Mouse (Mus musculus): ENCODE data around the gene Cdc25b.
A peak's percentile ranks its signal among the peaks of the same experiment; 100 is the strongest.

The Cdc25b gene

GRCm38 (mm10) chr2:131191005-131191390, 4.2 kb downstream of the Cdc25b start:
- Histone ChIP-seq H3K36me3 (ENCODE audit: control insufficient read depth, insufficient read depth, low read length, poor library complexity, severe bottlenecking) (peaks cover 4% of the 10 kb centered on the region; the same call in 1 of the 2 replicates), H3K27me3 (ENCODE audit: control insufficient read depth, insufficient read depth, low read length, poor library complexity, severe bottlenecking) (no peaks in the 10 kb centered on the region)
- DNase-seq (ENCODE audit: low read depth, low spot score), result peak; percentile 53

DNA sequence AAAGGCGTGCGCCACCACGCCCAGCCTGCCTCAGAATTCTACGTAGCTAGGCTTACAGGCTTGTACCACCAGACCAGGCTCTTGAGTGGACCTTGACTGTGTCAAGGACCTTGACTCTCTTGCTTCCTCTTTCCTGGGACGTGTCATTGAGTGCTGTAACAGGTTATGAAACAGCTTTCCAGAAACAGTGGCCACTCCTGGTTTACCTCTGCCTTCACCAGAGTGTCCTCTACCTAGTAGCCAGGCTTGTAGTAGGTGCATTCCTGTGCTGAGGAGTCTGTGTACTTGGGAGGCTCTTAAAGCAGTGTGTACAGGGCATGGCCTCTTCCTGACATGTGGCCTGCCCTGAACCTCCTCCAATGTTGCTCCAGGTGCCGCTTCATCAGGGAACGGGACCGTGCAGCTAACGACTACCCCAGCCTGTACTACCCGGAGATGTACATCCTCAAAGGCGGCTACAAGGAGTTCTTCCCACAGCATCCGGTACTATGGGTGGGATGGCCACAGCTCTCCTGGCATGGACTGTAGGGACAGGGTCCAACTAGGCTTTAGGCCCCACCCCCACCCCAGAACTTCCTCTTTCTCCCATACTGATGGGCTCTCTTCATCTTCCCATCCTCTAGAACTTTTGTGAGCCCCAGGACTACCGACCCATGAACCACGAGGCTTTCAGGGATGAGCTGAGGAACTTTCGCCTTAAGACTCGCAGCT, 10.0 kb downstream of the Cdc25b start:
- Histone ChIP-seq H3K36me3 (ENCODE audit: control insufficient read depth, insufficient read depth, low read length, poor library complexity, severe bottlenecking) (peaks cover 13% of the 10 kb centered on the region; the same call in 1 of the 2 replicates), H3K27me3 (ENCODE audit: control insufficient read depth, insufficient read depth, low read length, poor library complexity, severe bottlenecking) (no peaks in the 10 kb centered on the region)
- DNase-seq (ENCODE audit: low read depth, low spot score), result no peak

GRCm38 (mm10) chr2:131200710-131201109, 14.0 kb downstream of the Cdc25b start:
- DNase-seq (ENCODE audit: low read depth, low spot score), result no peak
- Histone ChIP-seq H3K27me3 (ENCODE audit: control insufficient read depth, insufficient read depth, low read length, poor library complexity, severe bottlenecking) (no peaks in the 10 kb centered on the region), H3K36me3 (ENCODE audit: control insufficient read depth, insufficient read depth, low read length, poor library complexity, severe bottlenecking) (peaks cover 9% of the 10 kb centered on the region; the same call in 1 of the 2 replicates)

- no peak for DNase-seq (ENCODE audit: low read depth, low spot score)
- peaks cover 8% of the 10 kb centered on the region; the same call in 1 of the 2 replicates for H3K36me3 ChIP-seq (ENCODE audit: control insufficient read depth, insufficient read depth, low read length, poor library complexity, severe bottlenecking)
- H3K27me3 ChIP-seq (ENCODE audit: control insufficient read depth, insufficient read depth, low read length, poor library complexity, severe bottlenecking), result no peaks in the 10 kb centered on the region
These were observed 14.5 kb downstream of the Cdc25b start for GRCm38 (mm10) chr2:131201262-131201661.

GRCm38 (mm10) chr2:131203816-131204409, 17.2 kb downstream of the Cdc25b start:
- Histone ChIP-seq H3K36me3 (ENCODE audit: control insufficient read depth, insufficient read depth, low read length, poor library complexity, severe bottlenecking) (peaks cover 3% of the 10 kb centered on the region; the same call in 1 of the 2 replicates), H3K27me3 (ENCODE audit: control insufficient read depth, insufficient read depth, low read length, poor library complexity, severe bottlenecking) (no peaks in the 10 kb centered on the region)
- DNase-seq (ENCODE audit: low read depth, low spot score), result no peak

DNA sequence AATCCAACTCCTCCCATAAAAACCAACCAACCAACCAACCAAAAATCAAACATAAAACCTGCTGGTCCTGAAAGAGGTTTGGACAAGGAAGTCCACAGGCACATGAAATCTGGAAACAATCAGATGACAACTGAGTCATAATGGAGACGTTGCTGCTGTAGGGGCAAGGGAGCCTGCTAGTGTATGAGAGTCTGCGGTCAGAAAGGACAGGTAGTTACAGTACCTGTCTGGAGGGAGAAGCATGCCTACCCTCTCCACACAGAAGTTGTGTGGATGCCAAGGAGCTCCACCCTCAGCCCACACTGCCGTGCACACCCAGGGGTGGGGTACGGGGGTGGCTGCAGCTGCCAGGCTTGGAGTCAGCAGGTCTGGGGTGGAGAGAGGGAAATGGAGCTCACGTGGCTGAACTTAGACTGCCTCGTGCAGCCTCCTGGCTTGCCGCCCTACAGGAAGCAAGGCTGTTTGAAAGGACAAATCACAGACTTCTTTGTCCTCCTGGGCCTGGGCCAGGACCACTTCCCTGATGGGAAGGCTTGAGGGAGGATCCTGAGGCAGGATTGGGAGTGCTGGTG, 17.7 kb downstream of the Cdc25b start:
- Histone ChIP-seq H3K36me3 (ENCODE audit: control insufficient read depth, insufficient read depth, low read length, poor library complexity, severe bottlenecking) (no peaks in the 10 kb centered on the region), H3K27me3 (ENCODE audit: control insufficient read depth, insufficient read depth, low read length, poor library complexity, severe bottlenecking) (no peaks in the 10 kb centered on the region)
- DNase-seq (ENCODE audit: low read depth, low spot score), result peak; percentile 22

GRCm38 (mm10) chr2:131205521-131206182, 18.9 kb downstream of the Cdc25b start:
- no peaks in the 10 kb centered on the region for H3K27me3 ChIP-seq (ENCODE audit: control insufficient read depth, insufficient read depth, low read length, poor library complexity, severe bottlenecking)
- DNase-seq (ENCODE audit: low read depth, low spot score), result no peak
- H3K36me3 ChIP-seq (ENCODE audit: control insufficient read depth, insufficient read depth, low read length, poor library complexity, severe bottlenecking), result no peaks in the 10 kb centered on the region

DNA sequence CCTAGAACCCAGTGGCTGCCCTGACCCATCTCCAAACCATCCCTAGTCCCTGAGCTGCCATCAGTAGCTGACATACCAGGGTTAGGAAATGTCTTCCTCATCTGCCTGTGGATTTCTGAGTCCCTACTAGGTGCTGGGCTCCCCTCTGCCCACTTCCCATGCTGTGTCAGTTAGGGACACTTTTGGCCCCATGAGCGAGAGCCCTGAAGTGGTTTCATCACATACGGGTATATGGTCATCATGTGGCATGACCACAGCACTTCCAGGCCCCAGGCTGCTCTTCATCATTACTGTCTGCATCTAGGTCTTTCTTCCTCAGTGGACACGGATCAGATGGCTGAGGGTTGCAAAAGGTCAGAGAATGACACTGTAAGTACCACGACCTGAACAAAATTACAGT, 20.0 kb downstream of the Cdc25b start, which contains the start of gene Ap5s1:
TSS of gene Ap5s1 (plus strand) at position 301 of the 400 bp plus-strand sequence.
- no peak for DNase-seq (ENCODE audit: low read depth, low spot score)
- Histone ChIP-seq H3K36me3 (ENCODE audit: control insufficient read depth, insufficient read depth, low read length, poor library complexity, severe bottlenecking) (no peaks in the 10 kb centered on the region), H3K27me3 (ENCODE audit: control insufficient read depth, insufficient read depth, low read length, poor library complexity, severe bottlenecking) (no peaks in the 10 kb centered on the region)

DNA sequence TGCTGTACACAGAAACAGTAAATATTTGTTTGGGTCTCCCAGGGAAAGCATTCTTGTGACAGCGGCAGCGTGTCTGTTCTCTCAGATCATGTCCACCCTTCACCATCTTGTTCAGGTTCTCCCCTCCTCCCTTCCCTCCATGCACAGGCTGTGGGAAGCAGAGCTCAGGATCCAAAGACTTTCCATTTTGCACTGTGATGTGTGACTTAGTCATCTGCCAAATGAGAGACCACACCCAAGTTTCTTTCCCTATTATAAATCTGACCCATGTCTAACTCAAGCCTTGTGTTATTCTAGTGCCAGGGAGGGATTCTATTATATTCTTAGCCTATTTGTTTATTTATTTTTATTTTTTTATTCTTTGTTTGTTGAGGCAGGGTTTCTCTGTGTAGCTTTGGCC, 21.6 kb downstream of the Cdc25b start:
- Histone ChIP-seq H3K36me3 (ENCODE audit: control insufficient read depth, insufficient read depth, low read length, poor library complexity, severe bottlenecking) (no peaks in the 10 kb centered on the region; the same call in 1 of the 2 replicates), H3K27me3 (ENCODE audit: control insufficient read depth, insufficient read depth, low read length, poor library complexity, severe bottlenecking) (no peaks in the 10 kb centered on the region)
- no peak for DNase-seq (ENCODE audit: low read depth, low spot score)

GRCm38 (mm10) chr2:131209125-131209795, 22.5 kb downstream of the Cdc25b start:
- no peak for DNase-seq (ENCODE audit: low read depth, low spot score)
- no peaks in the 10 kb centered on the region for H3K27me3 ChIP-seq (ENCODE audit: control insufficient read depth, insufficient read depth, low read length, poor library complexity, severe bottlenecking)
- H3K36me3 ChIP-seq (ENCODE audit: control insufficient read depth, insufficient read depth, low read length, poor library complexity, severe bottlenecking), result no peaks in the 10 kb centered on the region; the same call in 1 of the 2 replicates

- peak; percentile 95 for DNase-seq (ENCODE audit: low read depth, low spot score)
These were observed 23.4 kb downstream of the Cdc25b start for GRCm38 (mm10) chr2:131209969-131210792.

GRCm38 (mm10) chr2:131211026-131211615, 24.4 kb downstream of the Cdc25b start:
- Histone ChIP-seq H3K36me3 (ENCODE audit: control insufficient read depth, insufficient read depth, low read length, poor library complexity, severe bottlenecking) (peaks cover 1% of the 10 kb centered on the region; the same call in 1 of the 2 replicates), H3K27me3 (ENCODE audit: control insufficient read depth, insufficient read depth, low read length, poor library complexity, severe bottlenecking) (no peaks in the 10 kb centered on the region)
- no peak for DNase-seq (ENCODE audit: low read depth, low spot score)

More at GRCm38 (mm10) chr2:131209969-131210792, 23.4 kb downstream of the Cdc25b start:
- Histone ChIP-seq H3K36me3 (ENCODE audit: control insufficient read depth, insufficient read depth, low read length, poor library complexity, severe bottlenecking) (peaks cover 1% of the 10 kb centered on the region; the same call in 1 of the 2 replicates), H3K27me3 (ENCODE audit: control insufficient read depth, insufficient read depth, low read length, poor library complexity, severe bottlenecking) (no peaks in the 10 kb centered on the region)

DNA sequence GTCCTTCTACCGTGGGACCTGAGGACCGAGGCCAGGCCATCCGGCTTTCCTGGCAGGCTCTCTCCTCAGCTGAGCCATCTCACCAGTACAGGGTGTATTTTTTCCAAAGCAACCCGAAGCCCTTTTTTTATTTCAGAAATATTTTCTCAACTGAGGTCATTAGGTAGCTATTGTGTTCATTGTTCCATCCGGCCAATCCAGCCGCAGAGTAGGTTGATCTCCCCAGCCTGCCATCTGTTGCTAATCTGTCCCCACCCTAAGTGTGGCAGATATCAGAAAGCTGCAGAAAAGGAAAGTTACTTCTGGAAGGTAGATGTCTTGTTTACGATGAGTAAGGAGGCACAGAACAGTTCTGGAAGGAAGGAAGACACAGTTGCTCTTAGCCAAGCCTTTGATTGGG, 27.0 kb downstream of the Cdc25b start:
- Histone ChIP-seq H3K36me3 (ENCODE audit: control insufficient read depth, insufficient read depth, low read length, poor library complexity, severe bottlenecking) (peaks cover 1% of the 10 kb centered on the region; the same call in 1 of the 2 replicates), H3K27me3 (ENCODE audit: control insufficient read depth, insufficient read depth, low read length, poor library complexity, severe bottlenecking) (no peaks in the 10 kb centered on the region)
- no peak for DNase-seq (ENCODE audit: low read depth, low spot score)

Data from splenic B cell, adult 2 months (primary cell).